In the genomic region with DNA sequence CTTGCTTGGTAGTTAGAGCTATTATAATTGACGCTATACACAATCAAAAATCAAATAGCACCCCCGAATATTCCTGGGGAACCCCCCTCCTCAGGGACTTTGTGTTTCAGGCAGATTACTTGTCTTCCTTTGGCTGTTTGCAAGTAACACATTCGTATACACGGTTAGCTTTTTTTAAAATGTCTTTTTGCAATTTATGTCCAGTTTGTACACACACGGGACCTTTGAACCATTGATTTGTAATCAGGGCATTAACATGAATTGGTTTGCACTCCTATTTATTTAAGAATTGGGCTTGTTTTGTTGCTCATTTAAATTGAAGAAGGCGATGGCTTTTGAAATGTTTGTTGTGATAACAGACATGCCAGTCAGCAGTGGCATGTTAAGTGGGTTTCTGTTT, we compare ENCODE assay signal across 16 mouse cellular contexts. TPM values are rescaled to one million over a fixed set of nuclear protein-coding genes. Genes with fewer than 3 reads are reported as not detected.
A peak's percentile ranks its signal among the peaks of the same experiment; 100 is the strongest.
DNase-seq lines count a peak whose midpoint lies in the region; ATAC-seq and TF ChIP-seq lines count a peak whose summit lies in the region.
"Had no signal": no experiment of that assay in that cellular context is flagged by ENCODE, and none has a peak within 500 bp of the region (broad histone marks: within the 10 kb centered on the region; RNA-seq: fewer than 3 reads in every experiment).

No protein-coding gene starts in this region.

- H3K27me3 ChIP-seq in neural tube, embryonic 11.5 days (ENCODE audit: control insufficient read depth, insufficient read depth, low read length), result peaks cover 41% of the 10 kb centered on the region
- peaks cover 58% of the 10 kb centered on the region for H3K27me3 ChIP-seq in hindbrain, embryonic 12.5 days
- peaks cover 33% of the 10 kb centered on the region for H3K27me3 ChIP-seq in midbrain, postnatal 0 days (ENCODE audit: insufficient read depth, low read length)

- peaks cover 5% of the 10 kb centered on the region; the same call in 1 of the 2 replicates for H3K4me1 ChIP-seq in neural tube, embryonic 11.5 days (ENCODE audit: control insufficient read depth, insufficient read depth, low read length)
- H3K4me1 ChIP-seq in hindbrain, embryonic 12.5 days, result peaks cover 30% of the 10 kb centered on the region
- H3K4me1 ChIP-seq in midbrain, postnatal 0 days (ENCODE audit: insufficient read depth, low read length), result peaks cover 4% of the 10 kb centered on the region; the same call in 1 of the 2 replicates

- TF ChIP-seq CTCF in midbrain, postnatal 0 days (IDR thresholded peaks at IDR 0.05), result no peak

- no peak overlapping the region for H3K27ac ChIP-seq in neural tube, embryonic 11.5 days (ENCODE audit: low read depth, low read length)
- H3K27ac ChIP-seq in hindbrain, embryonic 12.5 days, result no peak overlapping the region
- no peak overlapping the region for H3K27ac ChIP-seq in midbrain, postnatal 0 days (ENCODE audit: low read depth, low read length)

- no peaks in the 10 kb centered on the region for H3K36me3 ChIP-seq in neural tube, embryonic 11.5 days (ENCODE audit: control insufficient read depth, insufficient read depth, low read length)
- no peaks in the 10 kb centered on the region for H3K36me3 ChIP-seq in hindbrain, embryonic 12.5 days
- no peaks in the 10 kb centered on the region for H3K36me3 ChIP-seq in midbrain, postnatal 0 days (ENCODE audit: insufficient read depth, low read length)

- H3K9ac ChIP-seq in neural tube, embryonic 11.5 days (ENCODE audit: low read length), result no peak overlapping the region
- H3K9ac ChIP-seq in hindbrain, embryonic 12.5 days, result no peak overlapping the region
- no peak overlapping the region for H3K9ac ChIP-seq in midbrain, postnatal 0 days (replicated peaks; ENCODE audit: low read length, poor library complexity, severe bottlenecking)

- ATAC-seq in neural tube, embryonic 11.5 days (ENCODE audit: insufficient read depth, low FRiP score, low TSS enrichment), result no peak
- no peak for ATAC-seq in hindbrain, embryonic 12.5 days (ENCODE audit: low FRiP score)
- ATAC-seq in midbrain, postnatal 0 days (ENCODE audit: low FRiP score), result no peak
- no peak for ATAC-seq in cerebellum, adult (ENCODE audit: insufficient number of reproducible peaks, low FRiP score, low TSS enrichment)

- intact Hi-C loops in left cerebral cortex, postnatal 25 days (cut with DNase I), result loop anchor here (2.0 kb wide), 1 partner anchor 199 kb away; no protein-coding TSS in a partner anchor

- 11% methylated on average over 6 of the region's 6 CpGs for WGBS in neural tube, embryonic 11.5 days
- WGBS in hindbrain, embryonic 12.5 days, result 7% methylated on average over 6 of the region's 6 CpGs
- 14% methylated on average over 6 of the region's 6 CpGs for WGBS in midbrain, postnatal 0 days

- peak overlapping the region; percentile 55 for H3K4me3 ChIP-seq in neural tube, embryonic 11.5 days (ENCODE audit: low read depth, low read length)
- peak overlapping the region; percentile 63 for H3K4me3 ChIP-seq in hindbrain, embryonic 12.5 days
- H3K4me3 ChIP-seq in midbrain, postnatal 0 days (ENCODE audit: low read depth, low read length), result peak overlapping the region; percentile 57; the same call in 1 of the 2 replicates
- H3K4me3 ChIP-seq: myocyte had no signal

- no peaks in the 10 kb centered on the region for H3K9me3 ChIP-seq in neural tube, embryonic 11.5 days (ENCODE audit: control insufficient read depth, low read length)
- no peaks in the 10 kb centered on the region for H3K9me3 ChIP-seq in hindbrain, embryonic 12.5 days (replicated peaks)
- no peaks in the 10 kb centered on the region for H3K9me3 ChIP-seq in midbrain, postnatal 0 days (ENCODE audit: low read length)

- H3K4me2 ChIP-seq in neural tube, embryonic 11.5 days (ENCODE audit: low read depth), result peak overlapping the region; percentile 68
- H3K4me2 ChIP-seq in hindbrain, embryonic 12.5 days (replicated peaks), result peak overlapping the region; percentile 73
- H3K4me2 ChIP-seq in midbrain, postnatal 0 days (ENCODE audit: low read depth, low read length, poor library complexity, severe bottlenecking), result peak overlapping the region; percentile 79

- no peak for DNase-seq in neural tube, embryonic 11.5 days (ENCODE audit: low spot score)
- no peak for DNase-seq in neural tube, embryonic 10.5 days (ENCODE audit: extremely low spot score, low spot score)
- no peak for DNase-seq in midbrain, postnatal 0 days (ENCODE audit: low spot score)
- DNase-seq in left cerebral cortex, postnatal 25 days (ENCODE audit: low spot score in 2 of 2), result no peak
- DNase-seq in cerebellum, adult 9-10 months, result no peak
- no peak for DNase-seq in thymus, postnatal 4 days
- DNase-seq: gastrocnemius, postnatal 36 days; kidney, adult 9 months; layer of hippocampus, adult 9-11 months had no signal

RNA-seq across cellular contexts. Expression of a gene that starts 1.0 kb away (rescaled TPM):
- 10.5 and 12.8 TPM in 2 replicates for polyA plus RNA-seq in neural tube, embryonic 11.5 days (2014; fragmentation: Nextera tagmentation; extraction: Ambion mirVana)
- polyA plus RNA-seq in hindbrain, embryonic 12.5 days (2016; fragmentation: Nextera tagmentation; extraction: Ambion mirVana), result 16.2 TPM in 2 replicates
- total RNA-seq in midbrain, postnatal 0 days (2014; rRNA removed), result 27.8 and 37.9 TPM in 2 replicates
- polyA plus RNA-seq in midbrain, postnatal 0 days (2015; fragmentation: Nextera tagmentation; extraction: Ambion mirVana), result 6.4 and 7.4 TPM in 2 replicates
- total RNA-seq in left cerebral cortex, postnatal 25 days (2021), result 10 to 100 TPM; 10.2 to 10.5 TPM
- total RNA-seq: adrenal gland, adult 18-20 months; gastrocnemius, postnatal 36 days; heart, postnatal 10 days had no signal
- polyA plus RNA-seq: myocyte had no signal

RNA-seq across cellular contexts. Expression of a gene that starts 29.0 kb away (rescaled TPM):
- not detected in 2 replicates for polyA plus RNA-seq in neural tube, embryonic 11.5 days (2014; fragmentation: Nextera tagmentation; extraction: Ambion mirVana)
- not detected in 2 replicates for polyA plus RNA-seq in hindbrain, embryonic 12.5 days (2016; fragmentation: Nextera tagmentation; extraction: Ambion mirVana)
- total RNA-seq in midbrain, postnatal 0 days (2014; rRNA removed), result not detected in 2 replicates
- polyA plus RNA-seq in midbrain, postnatal 0 days (2015; fragmentation: Nextera tagmentation; extraction: Ambion mirVana), result not detected in 2 replicates
- not detected for total RNA-seq in left cerebral cortex, postnatal 25 days (2021)
- total RNA-seq: adrenal gland, adult 18-20 months; gastrocnemius, postnatal 36 days; heart, postnatal 10 days had no signal
- polyA plus RNA-seq: limb, embryonic 11.5 days; lung, embryonic 16.5 days; myocyte had no signal
